Mouse (Mus musculus): ENCODE measurements at regions not wholly inside any gene's neighbourhood (a gene's known extent, or its start where the extent isn't known, plus 50 kb on each side); places are given as distances from the start of the nearest gene placed in this dataset.
"Not testable (repeated sequence)": the region's sequence is repeated elsewhere in the genome, so short reads cannot be mapped to it uniquely, and the experiment has no call there.

- no peaks in the 10 kb centered on the region for H3K9me3 ChIP-seq
- no peak overlapping the region for H3K4me3 ChIP-seq
- H3K36me3 ChIP-seq (replicated peaks): no peaks in the 10 kb centered on the region
- DNase-seq (ENCODE audit: low spot score): peak; percentile 19
- H3K27me3 ChIP-seq (replicated peaks; ENCODE audit: low read depth, poor library complexity, severe bottlenecking): no peaks in the 10 kb centered on the region
- 55% methylated on average over 10 of the region's 10 CpGs for WGBS
- no peak overlapping the region for H3K27ac ChIP-seq (replicated peaks)
- H3K4me1 ChIP-seq: peaks cover 3% of the 10 kb centered on the region; the same call in 1 of the 2 replicates
These were observed 624.8 kb upstream of the BB014433 start for GRCm38 (mm10) chr8:15670722-15671121.

GRCm38 (mm10) chr8:15670298-15670697, 624.4 kb upstream of the BB014433 start:
- H3K27me3 ChIP-seq (replicated peaks; ENCODE audit: low read depth, poor library complexity, severe bottlenecking): no peaks in the 10 kb centered on the region
- no peaks in the 10 kb centered on the region for H3K9me3 ChIP-seq
- no peak for DNase-seq (ENCODE audit: low spot score)
- no peak overlapping the region for H3K4me3 ChIP-seq
- H3K27ac ChIP-seq (replicated peaks): no peak overlapping the region
- H3K36me3 ChIP-seq (replicated peaks): no peaks in the 10 kb centered on the region
- H3K4me1 ChIP-seq: peaks cover 3% of the 10 kb centered on the region; the same call in 1 of the 2 replicates
- 84% methylated on average over 5 of the region's 5 CpGs for WGBS

GRCm38 (mm10) chr8:15669515-15669914, 623.6 kb upstream of the BB014433 start:
- DNase-seq (ENCODE audit: low spot score): no peak
- H3K27me3 ChIP-seq (replicated peaks; ENCODE audit: low read depth, poor library complexity, severe bottlenecking): no peaks in the 10 kb centered on the region
- no peak overlapping the region for H3K4me3 ChIP-seq
- H3K4me1 ChIP-seq: peaks cover 3% of the 10 kb centered on the region; the same call in 1 of the 2 replicates
- H3K27ac ChIP-seq (replicated peaks): no peak overlapping the region
- H3K36me3 ChIP-seq (replicated peaks): no peaks in the 10 kb centered on the region
- WGBS: 83% methylated on average over 3 of the region's 3 CpGs
- H3K9me3 ChIP-seq: no peaks in the 10 kb centered on the region

- Histone ChIP-seq H3K4me3 (no peak overlapping the region), H3K4me1 (no peaks in the 10 kb centered on the region), H3K36me3 (replicated peaks) (no peaks in the 10 kb centered on the region), H3K9me3 (no peaks in the 10 kb centered on the region), H3K27ac (replicated peaks) (no peak overlapping the region), H3K27me3 (replicated peaks; ENCODE audit: low read depth, poor library complexity, severe bottlenecking) (no peaks in the 10 kb centered on the region)
- DNase-seq (ENCODE audit: low spot score): no peak
- WGBS: 76% methylated on average over 1 of the region's 1 CpGs
These were observed 614.7 kb upstream of the BB014433 start for GRCm38 (mm10) chr8:15660602-15661001.

- Histone ChIP-seq H3K27me3 (replicated peaks; ENCODE audit: low read depth, poor library complexity, severe bottlenecking) (no peaks in the 10 kb centered on the region), H3K27ac (replicated peaks) (no peak overlapping the region), H3K36me3 (replicated peaks) (no peaks in the 10 kb centered on the region), H3K9me3 (peaks cover 6% of the 10 kb centered on the region; the same call in 1 of the 2 replicates), H3K4me3 (no peak overlapping the region), H3K4me1 (no peaks in the 10 kb centered on the region)
- 85% methylated on average over 4 of the region's 4 CpGs for WGBS
- DNase-seq (ENCODE audit: low spot score): no peak
These were observed 589.0 kb upstream of the BB014433 start for GRCm38 (mm10) chr8:15634769-15635366.

GRCm38 (mm10) chr8:15628584-15628983, 582.7 kb upstream of the BB014433 start:
- no peak for DNase-seq (ENCODE audit: low spot score)
- 91% methylated on average over 2 of the region's 2 CpGs for WGBS
- Histone ChIP-seq H3K9me3 (peaks cover 6% of the 10 kb centered on the region; the same call in 1 of the 2 replicates), H3K36me3 (replicated peaks) (no peaks in the 10 kb centered on the region), H3K27me3 (replicated peaks; ENCODE audit: low read depth, poor library complexity, severe bottlenecking) (no peaks in the 10 kb centered on the region), H3K27ac (replicated peaks) (no peak overlapping the region), H3K4me1 (no peaks in the 10 kb centered on the region), H3K4me3 (no peak overlapping the region)

- not testable (repeated sequence) for H3K27me3 ChIP-seq (replicated peaks; ENCODE audit: low read depth, poor library complexity, severe bottlenecking); H3K36me3 ChIP-seq (replicated peaks)
- 90% methylated on average over 31 of the region's 31 CpGs for WGBS
These were observed 577.9 kb upstream of the BB014433 start for GRCm38 (mm10) chr8:15623602-15624392.

GRCm38 (mm10) chr8:15610217-15610616, 564.3 kb upstream of the BB014433 start:
- no peaks in the 10 kb centered on the region for H3K27me3 ChIP-seq (replicated peaks; ENCODE audit: low read depth, poor library complexity, severe bottlenecking)
- no peak overlapping the region for H3K27ac ChIP-seq (replicated peaks)
- no peaks in the 10 kb centered on the region for H3K4me1 ChIP-seq
- 78% methylated on average over 8 of the region's 8 CpGs for WGBS
- DNase-seq (ENCODE audit: low spot score): no peak
- no peak overlapping the region for H3K4me3 ChIP-seq
- H3K36me3 ChIP-seq (replicated peaks): no peaks in the 10 kb centered on the region
- no peaks in the 10 kb centered on the region for H3K9me3 ChIP-seq

More at GRCm38 (mm10) chr8:15623602-15624392, 577.9 kb upstream of the BB014433 start:
- H3K4me1 ChIP-seq; H3K27ac ChIP-seq (replicated peaks); H3K4me3 ChIP-seq; DNase-seq (ENCODE audit: low spot score); H3K9me3 ChIP-seq: not testable (repeated sequence)

GRCm38 (mm10) chr8:15607598-15608215, 561.8 kb upstream of the BB014433 start:
- 45% methylated on average over 7 of the region's 7 CpGs for WGBS
- DNase-seq (ENCODE audit: low spot score): no peak
- Histone ChIP-seq H3K36me3 (replicated peaks) (no peaks in the 10 kb centered on the region), H3K27ac (replicated peaks) (no peak overlapping the region), H3K27me3 (replicated peaks; ENCODE audit: low read depth, poor library complexity, severe bottlenecking) (no peaks in the 10 kb centered on the region), H3K4me3 (no peak overlapping the region), H3K9me3 (no peaks in the 10 kb centered on the region), H3K4me1 (no peaks in the 10 kb centered on the region)

- H3K36me3 ChIP-seq (replicated peaks): no peaks in the 10 kb centered on the region
- H3K27ac ChIP-seq (replicated peaks): no peak overlapping the region
- H3K27me3 ChIP-seq (replicated peaks; ENCODE audit: low read depth, poor library complexity, severe bottlenecking): no peaks in the 10 kb centered on the region
- no peak overlapping the region for H3K4me3 ChIP-seq
- no peaks in the 10 kb centered on the region for H3K9me3 ChIP-seq
- 80% methylated on average over 4 of the region's 4 CpGs for WGBS
- no peaks in the 10 kb centered on the region for H3K4me1 ChIP-seq
- DNase-seq (ENCODE audit: low spot score): no peak
These were observed 555.7 kb upstream of the BB014433 start for GRCm38 (mm10) chr8:15601531-15601930.

GRCm38 (mm10) chr8:15593106-15593505, 547.2 kb upstream of the BB014433 start:
- H3K4me1 ChIP-seq: no peaks in the 10 kb centered on the region
- WGBS: 90% methylated on average over 6 of the region's 6 CpGs
- no peak for DNase-seq (ENCODE audit: low spot score)
- H3K4me3 ChIP-seq: no peak overlapping the region
- no peaks in the 10 kb centered on the region for H3K36me3 ChIP-seq (replicated peaks)
- H3K9me3 ChIP-seq: no peaks in the 10 kb centered on the region
- H3K27ac ChIP-seq (replicated peaks): no peak overlapping the region
- H3K27me3 ChIP-seq (replicated peaks; ENCODE audit: low read depth, poor library complexity, severe bottlenecking): no peaks in the 10 kb centered on the region

- 54% methylated on average over 5 of the region's 5 CpGs for WGBS
- no peak overlapping the region for H3K4me3 ChIP-seq
- H3K9me3 ChIP-seq: no peaks in the 10 kb centered on the region
- no peak for DNase-seq (ENCODE audit: low spot score)
- H3K36me3 ChIP-seq (replicated peaks): no peaks in the 10 kb centered on the region
- H3K27me3 ChIP-seq (replicated peaks; ENCODE audit: low read depth, poor library complexity, severe bottlenecking): no peaks in the 10 kb centered on the region
- H3K27ac ChIP-seq (replicated peaks): no peak overlapping the region
- H3K4me1 ChIP-seq: no peaks in the 10 kb centered on the region
These were observed 537.9 kb upstream of the BB014433 start for GRCm38 (mm10) chr8:15583782-15584181.

GRCm38 (mm10) chr8:15570091-15570490, 524.2 kb upstream of the BB014433 start:
- H3K36me3 ChIP-seq (replicated peaks): no peaks in the 10 kb centered on the region
- H3K4me3 ChIP-seq: no peak overlapping the region
- no peaks in the 10 kb centered on the region for H3K9me3 ChIP-seq
- no peaks in the 10 kb centered on the region for H3K27me3 ChIP-seq (replicated peaks; ENCODE audit: low read depth, poor library complexity, severe bottlenecking)
- no peak for DNase-seq (ENCODE audit: low spot score)
- 89% methylated on average over 5 of the region's 5 CpGs for WGBS
- H3K27ac ChIP-seq (replicated peaks): no peak overlapping the region
- no peaks in the 10 kb centered on the region for H3K4me1 ChIP-seq
